Mouse (Mus musculus) kidney, adult 2 months (tissue): Measurements from ENCODE around the gene Gm17019. TPM values are rescaled to one million over a fixed set of nuclear protein-coding genes. Genes with fewer than 3 reads are reported as not detected.
"Not testable (repeated sequence)": the region's sequence is repeated elsewhere in the genome, so short reads cannot be mapped to it uniquely, and the experiment has no call there.

Source experiments
- DNase-seq: peaks from one replicate; pipeline ENCODE4 v3.0.0; 2021
- H3K27ac ChIP-seq: fragments of 200-500 bp; 2 replicates; pipeline ENCODE4 v1.5.1; 2012; ENCODE audit warnings: low read depth, low read length, control low read depth, inconsistent platforms; ENCODE audit not compliant: insufficient read depth
- H3K27me3 ChIP-seq: fragments of 200-500 bp; replicated peaks from 2 replicates; pipeline ENCODE4 v1.6.1; 2012; ENCODE audit warnings: mild to moderate bottlenecking, moderate library complexity, low read length, inconsistent platforms; ENCODE audit not compliant: control insufficient read depth, insufficient read depth
- H3K36me3 ChIP-seq: fragments of 200-500 bp; 2 replicates; pipeline ENCODE4 v1.6.1; 2012; ENCODE audit warnings: mild to moderate bottlenecking, moderate library complexity, low read length, inconsistent platforms; ENCODE audit not compliant: control insufficient read depth, insufficient read depth
- H3K4me1 ChIP-seq: fragments of 200-500 bp; 2 replicates; pipeline ENCODE4 v1.6.1; 2011; ENCODE audit warnings: low read length; ENCODE audit not compliant: control insufficient read depth, insufficient read depth
- H3K4me3 ChIP-seq: fragments of 200-500 bp; 2 replicates; pipeline ENCODE4 v1.5.1; 2011; ENCODE audit warnings: mild to moderate bottlenecking, low read depth, low read length, control low read depth; ENCODE audit not compliant: insufficient read depth
- WGBS: fragments of 180-500 bp; shearing (Covaris S2); methylation state at CpG from one replicate; pipeline ENCODE4 v1.1.7; 2018; 5-methylcytosine and 5-hydroxymethylcytosine counted together
- polyA plus RNA-seq: library from polyadenylated mRNA; depleted of rRNA; stranded (reverse); fragments of >200 nt; gene quantifications from 2 replicates; pipeline ENCODE4 v1.2.3, GENCODE M21; 2012; rRNA removed

Gm17019 gene
- polyA plus RNA-seq, 1 experiment: not detected

- not testable (repeated sequence) for DNase-seq, H3K27me3 ChIP-seq, H3K4me1 ChIP-seq, H3K4me3 ChIP-seq, H3K36me3 ChIP-seq, H3K27ac ChIP-seq
- WGBS: 86% methylated on average over 6 of the region's 6 CpGs
Measured at GRCm38 (mm10) chr5:14994124-14994523, 38.7 kb downstream of the Gm17019 start.

DNA sequence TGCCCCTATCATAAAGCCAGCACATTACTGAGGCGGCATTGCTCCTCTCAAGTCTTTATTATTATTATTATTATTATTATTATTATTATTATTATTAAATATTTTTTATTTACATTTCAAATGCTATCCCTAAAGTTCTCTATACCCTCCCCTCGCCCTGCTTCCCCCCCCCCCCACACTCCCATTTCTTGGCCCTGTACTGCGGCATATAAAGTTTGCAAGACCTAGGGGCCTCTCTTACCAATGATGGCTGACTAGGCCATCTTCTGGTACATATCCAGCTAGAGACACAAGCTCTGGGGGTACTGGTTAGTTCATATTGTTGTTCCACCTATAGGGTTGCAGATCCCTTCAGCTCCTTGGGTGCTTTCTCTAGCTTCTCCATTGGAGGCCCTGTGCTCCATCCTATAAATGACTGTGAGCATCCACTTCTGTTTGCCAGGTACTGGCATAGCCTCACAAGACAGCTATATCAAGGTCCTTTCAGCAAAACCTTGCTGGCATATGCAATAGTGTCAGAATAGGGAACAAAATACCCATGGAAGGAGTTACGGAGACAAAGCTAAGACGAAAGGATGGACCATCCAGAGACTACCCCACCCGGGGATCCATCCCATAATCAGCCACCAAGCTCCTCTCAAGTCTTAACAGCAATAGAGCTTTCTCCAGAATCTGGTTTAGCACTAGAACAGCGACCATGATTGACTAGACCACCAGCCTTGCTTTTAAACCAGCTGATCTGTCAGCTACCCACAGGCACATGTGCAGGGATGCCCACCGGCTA is 42.2 kb downstream of the Gm17019 start:
- 77% methylated on average over 8 of the region's 8 CpGs for WGBS
- not testable (repeated sequence) for H3K27me3 ChIP-seq, DNase-seq

GRCm38 (mm10) chr5:14986649-14987387 is 46.0 kb downstream of the Gm17019 start:
- H3K27ac ChIP-seq, H3K4me1 ChIP-seq, H3K4me3 ChIP-seq, DNase-seq, H3K27me3 ChIP-seq, H3K36me3 ChIP-seq: not testable (repeated sequence)
- WGBS: 43% methylated on average over 6 of the region's 6 CpGs

More for the DNA sequence above, 42.2 kb downstream of the Gm17019 start:
- not testable (repeated sequence) for H3K4me3 ChIP-seq, H3K36me3 ChIP-seq, H3K27ac ChIP-seq, H3K4me1 ChIP-seq

Other genes starting within 250 kb of the Gm17019 start
- gene Gm9758, start 118.1 kb downstream of the Gm17019 start, polyA plus RNA-seq: not detected in 2 replicates
- not detected in 2 replicates for gene Speer4e, start 94.6 kb downstream of the Gm17019 start, polyA plus RNA-seq
- gene Gm10354, start 54.1 kb downstream of the Gm17019 start, polyA plus RNA-seq: not detected in 2 replicates